Mouse (Mus musculus) spleen, adult 2 months (tissue): ENCODE results near the gene Nr2f2.
A peak's percentile ranks its signal among the peaks of the same experiment; 100 is the strongest.

Source experiments
- CTCF ChIP-seq: fragments of 200-500 bp; IDR thresholded peaks from 2 replicates; pipeline ENCODE4 v1.5.1; 2011; ENCODE audit warnings: mild to moderate bottlenecking, inconsistent platforms; ENCODE audit not compliant: insufficient read depth, insufficient read length, insufficient replicate concordance; ENCODE audit errors: extremely low read depth
- POLR2A ChIP-seq: fragments of 200-500 bp; IDR thresholded peaks from 2 replicates; pipeline ENCODE4 v1.6.1; 2011; ENCODE audit warnings: low read depth, low read length, inconsistent platforms

DNA sequence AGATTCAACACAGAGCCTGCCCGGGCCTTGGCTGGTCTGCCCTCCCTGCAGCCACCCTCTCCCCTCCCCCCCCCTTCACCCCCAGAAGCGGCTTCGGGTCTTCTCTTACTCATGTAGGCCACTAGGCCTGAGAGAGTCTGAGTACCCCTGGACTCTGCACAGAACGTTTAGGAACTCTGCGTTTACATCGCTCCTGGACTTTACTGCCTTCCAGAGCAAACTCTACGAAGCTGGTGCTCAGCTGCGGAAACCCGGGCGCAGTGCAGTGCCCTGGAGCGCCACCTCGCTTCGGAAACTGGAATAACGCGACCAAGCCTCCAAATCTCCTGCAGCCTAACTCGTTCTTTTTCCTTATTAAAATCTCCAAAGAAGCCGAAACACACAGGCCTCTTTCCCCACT lies 31.7 kb downstream of the Nr2f2 start:
- TF ChIP-seq CTCF (peak; percentile 30; the same call in 1 of the 2 replicates), POLR2A (no peak)
